Mouse (Mus musculus): ENCODE measurements at regions not wholly inside any gene's neighbourhood (a gene's known extent, or its start where the extent isn't known, plus 50 kb on each side); places are given as distances from the start of the nearest gene placed in this dataset.

DNA sequence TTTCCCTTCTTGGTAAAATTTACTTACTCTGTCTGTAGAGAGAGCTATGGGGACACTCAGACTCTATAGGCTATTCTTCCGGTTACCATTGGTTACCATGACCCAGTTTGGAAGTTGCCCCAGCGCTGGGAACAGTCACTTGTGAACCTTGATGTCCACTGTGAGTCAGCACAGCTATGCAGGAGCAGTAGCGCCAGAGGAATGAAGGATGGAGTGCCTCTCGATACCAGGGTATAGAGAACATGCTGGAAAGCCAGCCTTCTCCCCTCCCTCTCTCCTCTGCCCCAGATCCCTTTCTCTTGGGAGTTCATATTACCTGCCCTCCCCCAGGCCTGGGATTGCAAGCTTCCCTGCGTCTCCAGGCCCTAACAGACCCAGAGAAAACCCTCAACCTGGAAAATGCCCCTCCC is 141.8 kb downstream of the Zfp36l1 start:
- intact Hi-C loops (cut with DNase I) = loop anchor here (5.0 kb wide), 1 partner anchor 41 kb away; no protein-coding TSS in a partner anchor
- DNase-seq = no peak

GRCm38 (mm10) chr12:79970227-79970901 is 142.4 kb downstream of the Zfp36l1 start:
- DNase-seq = peak; percentile 71 to 72
- intact Hi-C loops (cut with DNase I) = loop anchor here (5.0 kb wide), 1 partner anchor 42 kb away; no protein-coding TSS in a partner anchor

- intact Hi-C loops (cut with DNase I) = loop anchor here (2.0 to 5.0 kb wide), 5 partner anchors 43 to 357 kb away; no protein-coding TSS in a partner anchor
- DNase-seq = peak; percentile 76 to 77
These were observed 143.2 kb downstream of the Zfp36l1 start for GRCm38 (mm10) chr12:79969346-79970226.

- intact Hi-C loops (cut with DNase I) = loop anchor here (2.0 to 5.0 kb wide), 4 partner anchors 94 to 356 kb away; no protein-coding TSS in a partner anchor
- no peak for DNase-seq
These were observed 144.1 kb downstream of the Zfp36l1 start for GRCm38 (mm10) chr12:79968676-79969075.

DNA sequence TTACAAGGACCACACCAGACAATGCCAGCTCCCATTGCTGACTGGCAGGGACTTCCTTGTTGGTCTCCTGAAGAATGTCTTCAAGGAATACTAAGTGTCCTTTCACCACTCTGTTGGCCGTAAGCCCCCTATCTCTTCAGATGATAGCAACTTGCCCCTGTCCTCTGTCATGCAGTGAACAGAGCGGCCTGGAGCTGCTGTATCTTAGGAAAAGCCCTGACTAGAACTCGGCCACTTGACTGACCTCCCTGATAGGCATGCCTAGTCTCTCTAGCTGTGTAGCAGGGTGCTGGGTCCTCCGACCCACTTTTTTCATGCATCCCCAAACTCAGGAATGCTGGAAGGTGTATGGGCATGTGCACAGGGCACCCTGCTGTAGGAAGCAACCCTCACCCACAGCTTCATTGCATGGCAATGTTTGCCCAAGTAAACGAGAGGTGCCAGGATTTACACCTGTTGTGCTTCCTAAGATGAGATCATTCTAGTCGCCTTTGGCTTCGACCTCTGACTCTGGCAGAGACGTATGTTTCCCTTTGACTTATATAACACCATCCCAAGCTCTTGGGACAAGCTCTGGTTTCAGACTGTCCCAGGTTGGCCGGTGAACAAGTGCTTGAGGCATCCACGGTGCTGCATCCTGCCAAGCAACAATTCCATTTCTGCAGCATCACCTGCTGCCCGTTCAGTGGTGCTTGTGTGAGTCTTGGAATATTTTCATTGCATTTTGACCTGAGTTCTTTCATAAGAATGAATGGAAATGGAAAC is 145.1 kb downstream of the Zfp36l1 start:
- intact Hi-C loops (cut with DNase I) = loop anchor here (2.0 to 5.0 kb wide), 4 partner anchors 95 to 355 kb away; no protein-coding TSS in a partner anchor
- no peak for DNase-seq

DNA sequence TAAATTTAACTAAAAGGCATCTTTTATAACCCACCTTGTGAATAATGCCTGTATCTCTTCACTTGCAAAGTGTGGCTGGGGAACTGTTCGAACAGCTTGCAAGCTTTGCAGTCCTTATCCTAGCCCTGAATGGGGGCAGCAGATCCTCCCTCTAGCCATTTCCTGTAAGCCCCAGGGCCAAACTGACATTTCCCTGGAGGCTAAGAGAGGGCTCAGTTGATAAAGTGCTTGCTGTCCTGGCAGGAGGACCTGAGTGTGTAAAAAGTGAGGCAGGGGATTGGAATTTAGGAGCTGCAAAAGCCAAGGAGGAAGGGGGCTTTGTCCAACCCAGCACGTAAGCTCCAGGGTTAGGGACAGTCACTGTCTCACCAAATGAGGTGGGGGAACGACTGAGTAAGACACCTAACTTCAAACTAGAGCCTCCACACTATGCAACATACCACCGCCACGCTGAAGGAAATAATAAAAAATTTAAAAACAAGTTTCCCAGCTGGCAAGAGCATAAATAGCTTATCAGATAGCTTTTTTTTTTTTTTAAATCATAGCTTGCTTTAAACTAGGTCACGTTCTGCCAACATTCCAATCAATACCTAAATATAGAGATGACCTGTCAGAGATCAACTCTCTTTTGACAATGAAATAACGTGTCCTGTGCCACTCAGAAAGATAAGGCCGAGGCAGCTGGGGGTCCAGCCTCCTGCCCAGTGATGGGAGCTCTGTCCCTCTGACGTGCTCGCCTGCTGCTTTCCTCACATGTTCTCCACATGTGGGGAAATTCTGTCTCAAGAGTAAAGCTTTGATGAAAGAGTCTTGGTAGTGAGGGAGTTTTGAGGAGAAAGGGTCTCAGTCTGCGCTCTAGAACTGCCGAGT is 146.0 kb downstream of the Zfp36l1 start:
- intact Hi-C loops (cut with DNase I) = loop anchor here (5.0 kb wide), 3 partner anchors 95 to 290 kb away; no protein-coding TSS in a partner anchor
- DNase-seq = peak; percentile 57 to 58

DNA sequence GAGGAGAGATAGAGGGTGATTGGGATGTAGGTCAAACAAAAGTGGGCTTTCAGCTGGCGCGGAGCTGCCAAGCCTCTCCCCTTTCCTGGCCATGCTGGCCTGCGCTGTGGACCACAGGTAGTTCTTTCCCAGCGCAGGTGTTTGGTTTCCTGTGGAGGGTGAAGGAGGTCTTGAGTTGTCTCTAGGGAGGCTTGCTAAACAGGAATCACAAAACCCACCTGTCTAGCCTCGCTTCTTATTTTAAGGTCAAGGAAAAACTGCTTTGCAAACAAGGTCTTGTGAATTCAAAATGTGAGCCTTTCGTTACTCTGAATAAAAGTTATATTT is 146.6 kb downstream of the Zfp36l1 start:
- no peak for DNase-seq
- intact Hi-C loops (cut with DNase I) = loop anchor here (5.0 kb wide), 3 partner anchors 96 to 289 kb away; no protein-coding TSS in a partner anchor

DNA sequence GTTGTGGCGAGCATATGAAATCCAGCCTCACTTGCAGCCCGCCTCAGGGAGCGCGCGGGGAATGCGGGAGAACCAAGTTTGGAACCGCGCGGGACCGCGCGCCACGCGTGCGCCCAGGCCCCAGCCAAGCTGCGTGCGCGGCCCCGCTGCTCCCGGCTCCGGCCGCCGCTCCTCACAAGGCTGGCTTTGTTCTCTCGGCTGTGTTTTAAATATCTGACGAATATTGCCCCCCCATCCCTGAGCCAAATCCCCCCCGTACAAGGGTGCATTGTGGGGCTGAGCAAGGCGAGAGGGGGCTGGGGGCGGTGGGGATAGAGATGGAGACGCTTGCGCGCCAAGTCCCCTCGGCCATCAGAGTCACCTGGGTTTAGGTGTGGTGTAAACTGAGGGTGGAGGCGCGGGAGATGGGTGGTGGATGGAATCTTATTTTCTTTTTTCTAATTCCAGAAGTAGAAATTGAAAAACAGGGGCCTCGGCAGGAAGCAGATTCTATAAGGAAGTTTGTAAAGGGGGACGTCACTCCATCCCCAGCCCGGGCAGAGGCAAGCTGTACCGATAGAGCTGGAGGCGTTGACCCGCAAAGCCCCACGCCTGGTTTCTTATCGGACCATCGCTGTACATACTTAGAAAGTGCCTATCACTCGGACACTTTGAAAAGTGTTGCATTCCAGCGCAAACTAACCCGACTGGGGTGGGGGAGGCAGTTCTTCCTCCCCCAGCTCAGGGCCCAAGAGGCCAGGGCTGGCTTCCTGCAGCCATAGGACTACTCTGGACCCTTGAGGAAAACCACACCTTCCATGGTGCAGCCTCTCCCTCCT is 147.1 kb downstream of the Zfp36l1 start:
- DNase-seq = peak; percentile 61 to 70
- intact Hi-C loops (cut with DNase I) = loop anchor here (5.0 kb wide), 3 partner anchors 97 to 288 kb away; no protein-coding TSS in a partner anchor

- DNase-seq = peak; percentile 41 to 48
- intact Hi-C loops (cut with DNase I) = no loop called here
These were observed 149.3 kb downstream of the Zfp36l1 start for GRCm38 (mm10) chr12:79963443-79964025.

DNA sequence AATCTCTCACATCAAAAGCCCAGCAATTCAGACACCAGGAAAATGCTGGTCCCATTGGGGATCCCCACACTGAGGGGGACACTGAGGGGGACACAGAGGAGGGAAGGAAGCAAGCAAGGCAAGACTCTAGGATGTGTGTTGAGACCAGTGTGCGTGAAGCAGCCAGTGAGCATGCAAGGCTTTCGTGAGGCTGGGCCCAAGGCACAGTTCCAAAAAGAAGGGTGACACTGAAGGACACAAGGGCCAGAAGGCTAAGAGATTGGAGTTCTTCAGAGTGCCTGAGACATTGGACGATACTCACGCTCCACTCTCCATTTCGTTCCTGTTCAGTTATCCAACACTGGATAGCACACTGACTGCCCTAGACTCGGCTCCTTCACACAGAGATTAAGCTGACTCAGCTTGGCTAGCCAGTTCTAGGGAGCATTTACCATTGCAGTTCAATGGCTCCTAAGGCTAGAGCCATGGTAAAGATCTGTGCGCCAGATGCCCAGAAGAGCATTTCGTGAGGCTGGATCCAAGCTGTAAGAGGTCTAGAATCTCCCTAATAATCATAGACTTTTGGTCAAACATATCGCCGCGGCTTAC is 150.1 kb downstream of the Zfp36l1 start:
- intact Hi-C loops (cut with DNase I) = no loop called here
- no peak for DNase-seq

- no peak for DNase-seq
- intact Hi-C loops (cut with DNase I) = no loop called here
These were observed 150.9 kb downstream of the Zfp36l1 start for GRCm38 (mm10) chr12:79961881-79962280.

DNA sequence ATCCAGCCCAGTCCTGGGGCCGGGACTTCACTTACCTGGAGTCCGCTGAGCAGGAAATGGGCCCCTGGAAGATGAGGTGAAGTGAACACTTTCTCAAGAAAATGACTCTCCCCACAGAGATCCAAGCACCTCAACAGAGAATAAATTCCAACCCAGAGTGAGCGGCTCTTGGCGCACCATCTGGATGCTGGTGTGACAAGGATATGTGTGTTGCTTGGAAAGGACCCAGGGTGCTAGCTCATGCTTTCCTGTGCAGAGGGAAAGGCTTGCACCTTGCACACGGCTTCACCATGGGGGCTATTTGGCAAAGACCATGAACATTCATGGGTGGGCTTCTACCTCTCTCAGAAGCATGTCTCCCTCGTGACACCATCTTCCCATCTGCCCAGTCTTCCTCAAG is 151.7 kb downstream of the Zfp36l1 start:
- DNase-seq = no peak
- intact Hi-C loops (cut with DNase I) = no loop called here

- intact Hi-C loops (cut with DNase I) = no loop called here
- DNase-seq = no peak
These were observed 152.4 kb downstream of the Zfp36l1 start for GRCm38 (mm10) chr12:79960446-79960845.

DNA sequence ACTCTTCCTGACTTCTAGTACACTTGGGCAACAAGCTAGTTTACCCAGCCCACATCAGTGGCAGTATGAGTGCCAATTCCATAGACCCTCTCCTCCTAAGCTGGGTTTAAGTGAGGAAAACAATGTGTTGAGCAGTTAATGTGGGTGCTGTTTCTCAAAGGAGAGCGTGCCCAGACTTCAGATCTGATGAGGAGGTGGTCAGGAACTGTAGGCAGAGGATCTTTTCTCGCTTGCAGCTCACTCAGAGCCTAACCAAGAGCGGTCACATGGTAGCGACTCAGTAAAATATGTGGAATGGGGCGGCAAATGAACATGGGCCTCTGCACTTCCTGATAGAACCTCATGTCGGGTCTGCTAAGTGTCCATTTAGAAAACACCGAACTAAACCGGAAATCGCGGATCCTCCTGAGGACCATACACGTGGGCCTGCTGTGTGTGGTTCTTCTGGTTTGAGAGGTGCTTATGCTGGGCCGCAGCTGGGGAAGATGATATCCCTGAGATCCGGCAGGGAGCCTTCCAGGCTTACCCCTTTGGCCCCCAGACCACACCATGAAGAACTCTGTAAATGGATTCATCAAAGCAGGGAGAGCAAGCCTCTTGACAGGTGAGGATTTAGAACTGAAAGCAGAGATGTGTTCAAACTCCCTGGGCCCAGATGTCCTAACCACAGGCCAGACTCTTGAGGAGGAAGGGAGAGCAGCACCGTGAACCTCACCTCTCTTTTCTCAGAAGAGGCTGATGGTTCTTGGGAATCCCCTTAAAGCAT is 153.1 kb downstream of the Zfp36l1 start:
- no peak for DNase-seq

DNA sequence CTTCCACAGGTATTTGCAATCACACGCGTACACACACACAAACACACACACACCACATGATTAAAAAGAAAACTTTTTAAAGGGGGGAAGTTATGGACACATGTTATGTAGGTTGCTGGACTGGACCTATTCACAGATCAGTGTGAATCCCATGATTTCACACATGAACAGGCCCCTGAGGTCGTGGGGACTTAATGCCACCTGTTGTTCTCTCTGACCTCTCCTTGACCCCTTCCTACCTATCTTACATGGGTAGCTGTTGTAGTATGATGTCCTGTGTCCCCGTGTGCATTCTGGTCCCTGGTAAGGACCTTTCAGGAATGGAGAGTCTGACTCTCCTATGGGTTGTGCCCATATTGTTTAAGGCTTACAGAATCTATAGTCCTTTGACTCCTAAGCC is 155.6 kb downstream of the Zfp36l1 start:
- intact Hi-C loops (cut with DNase I) = no loop called here
- no peak for DNase-seq

More for the DNA sequence above, 153.1 kb downstream of the Zfp36l1 start:
- intact Hi-C loops (cut with DNase I) = no loop called here

DNA sequence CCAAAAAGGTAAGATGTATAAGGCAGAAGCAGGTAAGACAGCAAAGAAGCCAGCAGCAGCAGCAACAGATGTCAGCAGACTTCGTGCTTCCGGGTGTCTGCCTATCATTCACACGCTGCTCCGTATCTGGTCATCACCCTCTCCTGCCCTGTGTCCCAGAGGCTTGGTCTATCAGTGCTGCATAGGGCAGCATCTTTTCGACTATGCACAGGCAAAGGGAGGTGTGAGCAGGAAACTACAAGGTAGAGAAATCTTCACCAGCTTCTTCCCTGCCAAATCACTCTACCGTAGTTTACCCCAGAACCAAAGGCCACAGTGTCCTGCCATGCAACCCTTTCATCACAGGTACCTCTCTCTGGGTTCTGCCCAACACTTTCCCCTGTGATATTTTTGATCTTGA is 156.5 kb downstream of the Zfp36l1 start:
- no peak for DNase-seq
- intact Hi-C loops (cut with DNase I) = no loop called here

DNA sequence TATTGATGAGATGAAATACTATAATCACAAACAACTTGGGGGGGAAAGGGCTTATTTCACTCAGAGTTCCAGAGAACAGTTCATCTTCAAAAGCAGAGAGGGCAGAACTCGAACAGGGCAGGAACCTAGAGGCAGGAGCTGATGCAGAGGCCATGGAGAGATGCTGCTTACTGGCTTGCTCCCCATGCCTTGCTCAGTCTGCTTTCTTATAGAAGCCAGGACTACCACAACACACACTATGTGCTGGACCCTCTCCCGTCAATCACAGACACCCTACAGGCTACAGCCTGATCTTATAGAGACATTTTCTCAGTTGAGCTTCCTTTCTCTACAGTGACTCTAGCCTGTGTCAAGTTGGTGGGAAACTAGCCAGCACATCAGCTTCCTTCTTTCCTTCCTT is 157.3 kb downstream of the Zfp36l1 start:
- no peak for DNase-seq
- intact Hi-C loops (cut with DNase I) = no loop called here
